In the genomic region with DNA sequence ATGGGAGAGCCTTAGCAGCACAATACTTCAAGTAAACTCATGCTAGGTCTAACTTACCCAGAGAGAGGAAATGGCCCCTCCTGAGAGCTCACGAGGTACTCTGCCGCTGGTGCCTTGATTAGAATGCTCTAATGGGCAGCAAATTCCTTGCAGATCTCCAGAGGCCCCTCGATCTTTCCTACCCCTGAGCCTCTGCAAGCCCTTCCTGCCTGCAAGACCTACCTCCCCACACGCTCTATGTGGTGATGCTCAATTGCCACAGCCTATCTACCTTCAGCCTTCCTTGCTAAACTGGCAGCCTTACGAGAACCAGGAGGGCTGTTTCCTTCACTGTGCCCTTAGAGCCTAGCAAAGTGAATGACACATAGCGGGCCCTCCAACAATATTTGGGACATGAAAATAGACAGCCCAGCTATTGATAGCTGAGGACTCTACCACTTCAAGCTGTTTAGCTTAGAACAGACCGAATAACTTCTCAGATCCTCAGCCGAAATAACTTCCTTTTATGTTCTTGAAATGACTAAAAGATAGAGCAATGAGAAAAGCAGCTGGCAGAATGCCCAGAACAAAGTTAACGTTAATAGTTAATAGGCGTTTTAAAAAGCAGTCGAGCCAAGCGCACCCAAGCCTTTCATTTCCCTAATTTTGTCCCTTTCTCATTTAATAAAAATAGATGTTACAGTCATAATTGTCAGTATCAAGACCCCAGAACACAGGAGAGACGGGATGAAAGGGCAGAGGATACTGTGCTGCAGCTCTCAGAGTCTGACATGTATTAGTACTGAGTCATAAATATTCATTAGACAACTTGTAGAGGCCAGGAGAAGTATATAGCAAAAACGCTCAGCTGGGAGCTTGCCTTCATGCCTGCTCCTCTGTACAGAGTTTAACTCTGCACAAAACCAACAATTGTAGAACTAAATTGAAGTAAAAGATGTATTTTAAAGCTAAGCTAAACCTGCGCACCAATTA, we compare ENCODE assay signal across 7 mouse cellular contexts. TPM values are rescaled to one million over a fixed set of nuclear protein-coding genes. Genes with fewer than 3 reads are reported as not detected.
DNase-seq lines count a peak whose midpoint lies in the region; ATAC-seq and TF ChIP-seq lines count a peak whose summit lies in the region.

No protein-coding gene starts in this region.

- H3K4me3 ChIP-seq in midbrain, embryonic 11.5 days (ENCODE audit: low read depth, low read length): no peak overlapping the region
- H3K4me3 ChIP-seq in midbrain, embryonic 10.5 days: no peak overlapping the region
- H3K4me3 ChIP-seq in intestine, postnatal 0 days (ENCODE audit: low read depth, low read length): no peak overlapping the region
- H3K4me3 ChIP-seq in midbrain, embryonic 16.5 days (ENCODE audit: low read depth, low read length): no peak overlapping the region

- H3K27ac ChIP-seq in midbrain, embryonic 11.5 days (ENCODE audit: low read depth, low read length): no peak overlapping the region
- H3K27ac ChIP-seq in midbrain, embryonic 10.5 days (replicated peaks): no peak overlapping the region
- H3K27ac ChIP-seq in intestine, postnatal 0 days (ENCODE audit: low read depth, low read length): no peak overlapping the region; the same call in 1 of the 2 replicates
- H3K27ac ChIP-seq in midbrain, embryonic 16.5 days (ENCODE audit: low read length): no peak overlapping the region

- WGBS in midbrain, embryonic 11.5 days: 73% methylated on average over 15 of the region's 15 CpGs
- WGBS in midbrain, embryonic 10.5 days: 82% methylated on average over 15 of the region's 15 CpGs
- 20% methylated on average over 15 of the region's 15 CpGs for WGBS in intestine, postnatal 0 days
- WGBS in midbrain, embryonic 16.5 days: 36% methylated on average over 15 of the region's 15 CpGs

- no peaks in the 10 kb centered on the region for H3K4me1 ChIP-seq in midbrain, embryonic 11.5 days (ENCODE audit: control insufficient read depth, insufficient read depth, low read length)
- peaks cover 13% of the 10 kb centered on the region for H3K4me1 ChIP-seq in midbrain, embryonic 10.5 days
- no peaks in the 10 kb centered on the region for H3K4me1 ChIP-seq in intestine, postnatal 0 days (replicated peaks; ENCODE audit: control insufficient read depth, insufficient read depth, low read length)
- peaks cover 12% of the 10 kb centered on the region for H3K4me1 ChIP-seq in midbrain, embryonic 16.5 days (ENCODE audit: control insufficient read depth, insufficient read depth, low read length)

- no peaks in the 10 kb centered on the region for H3K36me3 ChIP-seq in midbrain, embryonic 11.5 days (ENCODE audit: control insufficient read depth, insufficient read depth, low read length)
- H3K36me3 ChIP-seq in midbrain, embryonic 10.5 days: no peaks in the 10 kb centered on the region
- H3K36me3 ChIP-seq in intestine, postnatal 0 days (ENCODE audit: control insufficient read depth, insufficient read depth): no peaks in the 10 kb centered on the region
- H3K36me3 ChIP-seq in midbrain, embryonic 16.5 days (ENCODE audit: control insufficient read depth, insufficient read depth, low read length): no peaks in the 10 kb centered on the region

- DNase-seq in midbrain, embryonic 11.5 days (ENCODE audit: low spot score, missing footprints): peak; percentile 80
- DNase-seq in midbrain, embryonic 10.5 days (ENCODE audit: low spot score): no peak
- peak; percentile 71 for DNase-seq in brain, adult 2 months (ENCODE audit: low read depth, low spot score)
- DNase-seq in layer of hippocampus, postnatal 36 days: no peak
- DNase-seq in cerebellum, adult 11 months: no peak

- H3K4me2 ChIP-seq in midbrain, embryonic 11.5 days: no peak overlapping the region
- H3K4me2 ChIP-seq in intestine, postnatal 0 days (replicated peaks; ENCODE audit: low read depth): peak overlapping the region; percentile 28
- H3K4me2 ChIP-seq in midbrain, embryonic 16.5 days (ENCODE audit: low read length): no peak overlapping the region

- no peak for TF ChIP-seq CTCF in intestine, postnatal 0 days (IDR thresholded peaks at IDR 0.05; ENCODE audit: low read depth)

- H3K27me3 ChIP-seq in midbrain, embryonic 11.5 days (ENCODE audit: control insufficient read depth, insufficient read depth, low read length): no peaks in the 10 kb centered on the region
- no peaks in the 10 kb centered on the region for H3K27me3 ChIP-seq in midbrain, embryonic 10.5 days (ENCODE audit: low read depth, poor library complexity, severe bottlenecking)
- H3K27me3 ChIP-seq in intestine, postnatal 0 days (replicated peaks; ENCODE audit: control insufficient read depth, insufficient read depth, low read length): no peaks in the 10 kb centered on the region
- H3K27me3 ChIP-seq in midbrain, embryonic 16.5 days (ENCODE audit: control insufficient read depth, insufficient read depth, low read depth, low read length): no peaks in the 10 kb centered on the region

- no peak for ATAC-seq in midbrain, embryonic 11.5 days (ENCODE audit: low FRiP score)
- no peak for ATAC-seq in intestine, postnatal 0 days
- ATAC-seq in midbrain, embryonic 16.5 days: peak; percentile 84

- no peaks in the 10 kb centered on the region for H3K9me3 ChIP-seq in midbrain, embryonic 11.5 days (ENCODE audit: control insufficient read depth, low read length)
- no peaks in the 10 kb centered on the region for H3K9me3 ChIP-seq in midbrain, embryonic 10.5 days (replicated peaks)
- H3K9me3 ChIP-seq in intestine, postnatal 0 days (ENCODE audit: control insufficient read depth): no peaks in the 10 kb centered on the region
- H3K9me3 ChIP-seq in midbrain, embryonic 16.5 days (replicated peaks; ENCODE audit: control insufficient read depth, low read length, poor library complexity, severe bottlenecking): no peaks in the 10 kb centered on the region

- H3K9ac ChIP-seq in midbrain, embryonic 11.5 days (ENCODE audit: low read length): no peak overlapping the region
- H3K9ac ChIP-seq in intestine, postnatal 0 days (ENCODE audit: low read depth, low read length): no peak overlapping the region
- H3K9ac ChIP-seq in midbrain, embryonic 16.5 days (ENCODE audit: low read depth, low read length): no peak overlapping the region

RNA-seq across cellular contexts. Expression of gene Man1a2, which starts 17.9 kb away (rescaled TPM):
- 36.9 and 46.3 TPM in 2 replicates for polyA plus RNA-seq in midbrain, embryonic 11.5 days (2014; fragmentation: Nextera tagmentation; extraction: Ambion mirVana)
- 41.1 and 42.8 TPM in 2 replicates for polyA plus RNA-seq in midbrain, embryonic 10.5 days (2016; fragmentation: Nextera tagmentation; extraction: Ambion mirVana)
- 92.1 and 98.3 TPM in 2 replicates for polyA plus RNA-seq in intestine, postnatal 0 days (2015; fragmentation: Nextera tagmentation; extraction: Ambion mirVana)
- polyA plus RNA-seq in midbrain, embryonic 16.5 days (2015; fragmentation: Nextera tagmentation; extraction: Ambion mirVana): 30.7 and 32.7 TPM in 2 replicates
- total RNA-seq in layer of hippocampus, postnatal 36 days (2021): 100 to 1,000 TPM; 128 to 140 TPM

Comparison
In these comparisons a context has a peak if more than half of its experiments do, and no peak if none do; other contexts are left out.
1. DNase-seq: peak in midbrain, embryonic 11.5 days (single experiment) and brain, adult 2 months (single experiment); none in midbrain, embryonic 10.5 days (single experiment), layer of hippocampus, postnatal 36 days (0 of 2) and cerebellum, adult 11 months (single experiment).